Mouse (Mus musculus) limb, embryonic 11.5 days (tissue): Measurements from ENCODE around the gene Gm21981. TPM values are rescaled to one million over a fixed set of nuclear protein-coding genes. Genes with fewer than 3 reads are reported as not detected.
A peak's percentile ranks its signal among the peaks of the same experiment; 100 is the strongest.

ENCODE experiments used
- ATAC-seq: fragments of 200-750 bp; cut with Nextera tagmentation; 2 replicates; pipeline ENCODE4 v1.8.0; 2017; ENCODE audit warnings: low read depth; ENCODE audit not compliant: insufficient number of reproducible peaks, low FRiP score, low TSS enrichment
- DNase-seq: peaks from one replicate; pipeline ENCODE4 v3.0.0-alpha.2; 2015; ENCODE audit warnings: low spot score
- H3K27ac ChIP-seq: fragments of 300-500 bp; sonication (generic); replicated peaks from 2 replicates; pipeline ENCODE4 v1.5.1; 2014; ENCODE audit warnings: low read depth, mild to moderate bottlenecking, low read length
- H3K27me3 ChIP-seq: fragments of 300-500 bp; sonication (generic); 2 replicates; pipeline ENCODE4 v1.6.1; 2014; ENCODE audit warnings: mild to moderate bottlenecking, low read length, mixed read lengths; ENCODE audit not compliant: control insufficient read depth, insufficient read depth
- H3K36me3 ChIP-seq: fragments of 300-500 bp; sonication (generic); 2 replicates; pipeline ENCODE4 v1.6.1; 2014; ENCODE audit warnings: mild to moderate bottlenecking, low read length, moderate library complexity, mixed read lengths; ENCODE audit not compliant: control insufficient read depth, insufficient read depth
- H3K4me1 ChIP-seq: fragments of 300-500 bp; sonication (generic); 2 replicates; pipeline ENCODE4 v1.6.1; 2014; ENCODE audit warnings: low read length, mixed read lengths; ENCODE audit not compliant: control insufficient read depth, insufficient read depth
- H3K4me2 ChIP-seq: fragments of 300-500 bp; sonication (generic); 2 replicates; pipeline ENCODE4 v1.6.1; 2014; ENCODE audit warnings: low read depth, mild to moderate bottlenecking, moderate library complexity; ENCODE audit not compliant: severe bottlenecking
- H3K4me3 ChIP-seq: fragments of 300-500 bp; sonication (generic); 2 replicates; pipeline ENCODE4 v1.5.1; 2014; ENCODE audit warnings: low read depth, low read length
- H3K9ac ChIP-seq: fragments of 300-500 bp; sonication (generic); 2 replicates; pipeline ENCODE4 v1.6.1; 2014; ENCODE audit warnings: mild to moderate bottlenecking, low read length
- H3K9me3 ChIP-seq: fragments of 300-500 bp; sonication (generic); 2 replicates; pipeline ENCODE4 v1.6.1; 2016; ENCODE audit warnings: low read length; ENCODE audit not compliant: control insufficient read depth
- WGBS: fragments of 180-500 bp; shearing (Covaris S2); extraction: QIAGEN DNeasy Blood & Tissue Kit; methylation state at CpG from one replicate; pipeline ENCODE4 v1.1.7; 2014; 5-methylcytosine and 5-hydroxymethylcytosine counted together
- polyA plus RNA-seq: library from polyadenylated mRNA; unstranded; fragments of >200 nt; fragmentation: Nextera tagmentation; extraction: Ambion mirVana; gene quantifications from 2 replicates; pipeline ENCODE4 v1.2.1, GENCODE M21; 2014

The Gm21981 gene
- polyA plus RNA-seq, 1 experiment from 2014 or later, result 1.3 TPM

DNA sequence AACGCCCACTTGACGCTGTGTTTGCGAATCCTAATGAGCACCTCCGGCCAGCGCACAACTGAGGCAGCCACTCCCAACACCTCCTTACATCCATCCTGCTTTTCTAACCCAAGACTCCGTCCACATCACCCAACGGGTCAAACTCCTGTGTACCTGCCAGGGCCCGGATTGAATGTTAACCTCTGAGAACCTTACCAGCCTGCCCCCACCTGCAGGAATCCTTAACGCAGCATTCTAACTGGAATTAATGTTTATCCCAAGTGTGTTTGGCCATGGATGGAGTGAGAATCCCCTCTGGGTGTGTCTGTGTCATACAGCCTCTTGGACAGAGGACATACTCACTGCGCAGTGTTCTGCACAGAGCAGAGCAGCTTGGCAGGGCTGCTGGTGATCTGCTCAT is 3.9 kb upstream of the Gm21981 start:
- H3K9me3 ChIP-seq, result no peaks in the 10 kb centered on the region

DNA sequence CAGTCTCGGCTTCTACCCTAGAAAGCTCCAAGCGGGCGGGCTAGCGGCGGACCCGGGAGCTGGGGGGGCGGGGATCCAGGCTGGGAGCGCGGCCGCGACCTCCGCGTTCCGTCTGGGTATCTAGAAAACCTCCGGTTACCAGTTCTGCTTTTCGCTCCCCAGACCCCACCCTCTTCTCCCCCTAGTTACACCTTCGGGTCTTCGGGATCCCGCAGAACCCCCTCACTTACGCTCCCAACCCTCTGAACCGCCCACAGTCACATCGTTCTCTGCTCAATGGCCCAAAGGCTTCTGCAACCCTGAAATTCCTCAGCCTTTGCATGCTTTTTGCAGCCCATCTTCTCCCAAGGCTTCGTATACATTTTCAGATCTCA is 1.1 kb upstream of the Gm21981 start:
- Histone ChIP-seq H3K36me3 (no peaks in the 10 kb centered on the region), H3K9me3 (no peaks in the 10 kb centered on the region), H3K4me1 (peaks cover 6% of the 10 kb centered on the region), H3K27me3 (no peaks in the 10 kb centered on the region), H3K9ac (peak overlapping the region; percentile 86), H3K27ac (no peak overlapping the region; the same call in 1 of the 2 replicates), H3K4me3 (peak overlapping the region; percentile 69), H3K4me2 (peak overlapping the region; percentile 78)
- WGBS, result under 1% methylated on average over 20 of the region's 23 CpGs
- ATAC-seq (no peak), DNase-seq (no peak)

More for the DNA sequence above, 3.9 kb upstream of the Gm21981 start:
- Histone ChIP-seq H3K9ac (no peak overlapping the region), H3K27ac (no peak overlapping the region), H3K4me2 (no peak overlapping the region), H3K36me3 (0 out of 2 replicates have a peak, but pooled peaks cover 2% of the 10 kb centered on the region), H3K4me1 (peaks cover 7% of the 10 kb centered on the region), H3K4me3 (no peak overlapping the region), H3K27me3 (peaks cover 5% of the 10 kb centered on the region; the same call in 1 of the 2 replicates)
- ATAC-seq, result no peak
- WGBS, result 90% methylated on average over 10 of the region's 10 CpGs
- no peak for DNase-seq

DNA sequence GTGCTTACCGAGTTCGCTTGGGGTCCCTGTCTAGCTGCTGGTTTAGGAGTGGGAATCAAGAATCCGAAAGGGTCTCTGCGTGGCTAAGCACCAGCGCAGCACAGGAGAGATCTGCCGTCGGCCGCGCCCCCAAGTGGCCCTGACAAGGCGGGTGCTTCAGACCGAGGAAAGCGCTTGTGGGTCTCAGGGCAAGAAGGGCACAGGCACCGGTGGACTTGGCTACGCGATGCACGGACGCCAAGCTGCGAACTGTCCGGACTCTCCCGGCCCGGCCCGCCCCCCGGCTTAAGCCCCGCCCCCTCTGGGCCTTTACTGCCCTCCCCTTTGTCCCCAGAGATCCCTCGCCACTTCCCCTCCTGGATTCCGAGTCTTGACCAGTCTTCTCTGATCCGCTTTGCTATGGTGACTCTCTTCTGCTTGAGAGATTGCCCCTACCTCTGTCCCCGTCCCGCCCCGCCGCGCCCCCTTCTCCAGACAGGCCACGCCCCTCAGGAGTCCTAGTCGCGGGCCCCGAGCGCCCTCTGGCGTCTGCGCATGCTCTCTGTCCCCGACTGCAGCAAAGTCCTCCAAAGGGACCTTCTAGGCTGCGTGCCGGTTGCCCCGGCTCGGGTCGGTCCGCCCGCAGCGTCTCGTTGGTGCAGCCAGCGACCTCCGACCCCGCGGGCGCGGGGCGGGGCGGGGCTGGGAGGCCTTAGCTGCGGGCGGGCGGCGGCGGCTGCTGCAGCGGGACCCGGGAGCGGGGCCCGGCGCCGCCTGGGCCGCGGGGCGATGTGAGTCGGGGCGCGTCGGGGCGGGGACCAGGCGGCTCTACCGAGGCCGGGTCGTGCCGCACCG is 465 bp upstream of the Gm21981 start, which contains the start of gene Prickle4:
Gene Prickle4 (minus strand): TSS at position 234 of the 834 bp plus-strand sequence.
- Histone ChIP-seq H3K9ac (peak within 1 kb of the TSS; percentile 86), H3K27me3 (no peaks in the 10 kb centered on the region), H3K36me3 (no peaks in the 10 kb centered on the region), H3K9me3 (no peaks in the 10 kb centered on the region), H3K4me2 (peak within 1 kb of the TSS; percentile 78), H3K27ac (no peak within 1 kb of the TSS; the same call in 1 of the 2 replicates), H3K4me1 (peaks cover 6% of the 10 kb centered on the region), H3K4me3 (peak within 1 kb of the TSS; percentile 69)
- DNase-seq (peak; percentile 99), ATAC-seq (peak; percentile 90)
- under 1% methylated on average over 66 of the region's 82 CpGs for WGBS

DNA sequence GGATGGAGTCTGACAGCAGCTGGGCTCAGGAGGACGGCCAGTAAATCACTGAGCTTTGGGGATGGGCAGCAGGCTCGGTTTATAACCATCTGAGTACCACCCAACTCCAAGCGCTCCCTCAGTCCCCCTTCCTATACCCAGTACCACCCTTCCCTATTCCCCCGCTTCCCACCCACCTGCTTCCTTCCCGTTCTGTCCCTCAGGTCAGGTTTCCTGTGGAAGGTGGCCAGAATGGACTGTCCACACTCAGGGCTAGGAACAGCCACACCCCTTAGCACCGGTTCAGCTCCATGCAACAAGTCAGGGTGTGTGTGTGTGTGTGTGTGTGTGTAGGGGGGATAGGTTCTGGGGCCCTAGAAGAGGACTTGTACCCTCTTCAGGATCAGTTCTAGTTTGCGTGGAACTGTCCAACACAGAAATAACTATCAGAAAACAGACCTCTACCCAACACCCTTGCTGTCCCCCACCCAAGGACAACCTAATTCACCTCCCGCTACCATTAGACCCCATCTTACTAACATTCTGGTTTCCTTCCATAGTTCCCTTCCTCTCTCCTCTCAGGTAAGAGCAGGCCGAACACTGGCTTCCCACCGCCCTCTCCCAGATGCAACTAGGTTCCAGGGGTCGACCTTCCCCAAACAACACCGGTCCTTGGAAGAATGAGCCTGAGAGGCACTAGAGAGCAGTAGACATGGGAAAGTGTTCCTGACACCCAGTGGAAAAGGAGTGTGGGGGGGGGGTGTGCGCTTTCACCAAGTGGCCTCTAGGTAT is 399 bp downstream of the Gm21981 start:
- no peak for DNase-seq

DNA sequence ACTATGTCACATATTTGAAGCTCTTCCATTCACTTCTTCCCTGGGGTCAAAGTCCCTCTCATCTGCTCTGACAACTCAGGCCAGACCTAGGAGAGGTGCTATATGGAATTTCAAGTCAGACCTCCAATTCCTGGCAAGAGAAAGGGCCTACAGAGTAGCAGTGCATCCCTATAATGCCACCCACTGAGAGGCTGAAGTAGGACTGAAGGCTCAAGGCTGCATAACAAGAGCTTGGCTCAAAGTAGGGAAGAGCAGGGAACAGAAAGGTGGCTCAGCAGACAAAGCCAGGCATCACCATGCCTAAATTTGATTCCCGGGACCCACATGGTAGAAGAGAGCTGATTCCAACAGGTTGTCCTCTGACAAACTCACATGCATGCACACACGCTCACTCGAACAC is 2.6 kb downstream of the Gm21981 start:
- H3K4me1 ChIP-seq, result peaks cover 15% of the 10 kb centered on the region
- no peaks in the 10 kb centered on the region for H3K9me3 ChIP-seq
- H3K4me2 ChIP-seq, result no peak overlapping the region
- no peaks in the 10 kb centered on the region for H3K36me3 ChIP-seq
- DNase-seq (no peak), ATAC-seq (no peak)
- no peak overlapping the region for H3K4me3 ChIP-seq
- H3K27ac ChIP-seq, result no peak overlapping the region
- no peak overlapping the region for H3K9ac ChIP-seq
- no peaks in the 10 kb centered on the region for H3K27me3 ChIP-seq
- WGBS, result 85% methylated on average over 3 of the region's 3 CpGs

More for the DNA sequence above, 399 bp downstream of the Gm21981 start:
- peaks cover 9% of the 10 kb centered on the region for H3K4me1 ChIP-seq
- peak overlapping the region; percentile 69 for H3K4me3 ChIP-seq
- ATAC-seq, result peak; percentile 3; the same call in 1 of the 2 replicates
- no peak overlapping the region; the same call in 1 of the 2 replicates for H3K9ac ChIP-seq
- H3K36me3 ChIP-seq, result no peaks in the 10 kb centered on the region
- H3K27me3 ChIP-seq, result no peaks in the 10 kb centered on the region
- whole genome bisulfite sequencing, result 39% methylated on average over 13 of the region's 13 CpGs
- peak overlapping the region; percentile 78 for H3K4me2 ChIP-seq
- no peak overlapping the region for H3K27ac ChIP-seq
- H3K9me3 ChIP-seq, result no peaks in the 10 kb centered on the region

DNA sequence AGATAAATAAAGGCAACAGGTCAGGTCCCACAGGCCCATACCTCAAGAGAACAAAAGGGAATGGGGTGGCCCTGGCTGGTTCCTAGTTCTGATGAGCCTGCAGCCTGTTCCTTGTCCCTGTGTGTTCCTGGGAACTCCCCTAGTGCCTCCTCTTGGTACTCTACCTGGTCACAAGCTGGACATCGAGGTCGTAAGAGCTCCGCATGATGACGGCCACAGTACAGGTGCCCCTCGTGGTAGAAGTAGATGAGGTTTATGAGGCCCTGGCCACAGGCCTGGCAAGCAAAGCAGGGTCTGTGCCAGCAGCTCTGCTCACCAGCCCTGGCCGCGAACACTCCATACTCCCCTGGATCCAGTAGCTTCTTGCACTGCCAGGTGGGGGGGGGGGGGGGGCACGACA is 4.4 kb downstream of the Gm21981 start:
- ATAC-seq (no peak), DNase-seq (no peak)
- no peaks in the 10 kb centered on the region for H3K9me3 ChIP-seq
- H3K36me3 ChIP-seq, result no peaks in the 10 kb centered on the region
- H3K4me3 ChIP-seq, result no peak overlapping the region
- H3K27ac ChIP-seq, result no peak overlapping the region
- H3K9ac ChIP-seq, result no peak overlapping the region
- H3K4me2 ChIP-seq, result peak overlapping the region; percentile 95
- no peaks in the 10 kb centered on the region for H3K27me3 ChIP-seq
- WGBS, result 80% methylated on average over 8 of the region's 8 CpGs
- peaks cover 15% of the 10 kb centered on the region for H3K4me1 ChIP-seq

DNA sequence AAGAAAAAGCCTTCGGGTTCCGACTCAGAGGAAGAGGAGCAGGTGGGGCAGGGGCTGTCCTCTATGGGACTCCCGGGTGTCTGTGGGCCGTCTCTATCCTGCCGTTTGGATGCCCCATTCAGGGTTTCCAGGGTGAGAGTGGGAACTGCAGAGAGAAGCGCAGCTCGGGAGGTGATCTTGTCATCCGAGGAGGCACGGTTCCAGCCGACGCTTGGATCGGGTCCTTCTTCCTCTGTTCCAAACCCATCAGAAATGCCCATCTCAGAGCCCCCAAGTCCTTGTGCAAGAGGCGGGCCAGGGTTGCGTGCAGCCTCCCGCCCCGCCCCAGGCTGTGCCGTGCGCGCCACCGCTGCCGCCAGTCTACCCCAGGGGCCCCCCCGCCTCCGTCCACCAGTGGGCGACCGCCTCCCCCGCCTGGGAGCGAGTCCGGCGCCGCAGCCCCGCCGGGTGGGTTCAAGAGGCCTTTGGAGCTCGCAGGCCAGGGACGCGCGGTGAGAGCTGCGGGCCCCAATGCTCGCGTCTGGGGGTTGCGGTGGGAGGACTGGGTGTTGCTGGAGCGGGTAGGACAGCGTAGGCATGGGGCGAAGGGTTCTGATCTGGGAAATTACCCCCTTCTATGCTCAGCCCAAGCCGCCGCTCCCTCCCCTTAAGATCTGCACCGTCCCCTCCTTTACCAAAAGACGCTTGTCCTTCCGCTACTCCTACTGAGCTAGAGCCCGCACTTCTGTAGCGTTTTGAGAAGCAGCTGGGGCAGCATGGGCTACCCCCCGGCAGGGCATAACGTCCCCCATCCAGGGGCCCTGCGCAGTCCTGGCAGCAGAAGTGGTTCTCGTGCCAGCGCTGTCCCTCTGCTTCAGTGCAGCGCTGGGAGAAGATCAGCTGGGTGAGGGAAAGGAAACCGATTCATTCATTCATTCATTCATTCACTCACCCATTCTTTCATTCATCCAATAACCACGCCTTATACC is 5.4 kb downstream of the Gm21981 start, which contains the start of gene Frs3:
Gene Frs3 (plus strand): TSS at position 423 of the 968 bp plus-strand sequence.
- peak within 1 kb of the TSS; percentile 95 for H3K4me2 ChIP-seq
- DNase-seq, result peak; percentile 80
- peak; percentile 28; the same call in 1 of the 2 replicates for ATAC-seq
- no peaks in the 10 kb centered on the region for H3K27me3 ChIP-seq
- H3K9ac ChIP-seq, result peak within 1 kb of the TSS; percentile 81
- H3K9me3 ChIP-seq, result no peaks in the 10 kb centered on the region
- peaks cover 12% of the 10 kb centered on the region for H3K4me1 ChIP-seq
- 2% methylated on average over 56 of the region's 58 CpGs for WGBS
- H3K36me3 ChIP-seq, result 0 out of 2 replicates have a peak, but pooled peaks cover 4% of the 10 kb centered on the region
- H3K27ac ChIP-seq, result 0 out of 2 replicates have a peak within 1 kb of the TSS, but pooled peaks have one; percentile 0
- peak within 1 kb of the TSS; percentile 74 for H3K4me3 ChIP-seq
